Mouse (Mus musculus) MN1 (cell line): ENCODE measurements around the gene Adm.

Experiments used
- DNase-seq: peaks from one replicate; pipeline ENCODE4 v3.0.0-alpha.2; 2016; ENCODE audit warnings: low spot score

Adm gene

GRCm38 (mm10) chr7:110658378-110658928 is 31.0 kb downstream of the Adm start:
- no peak for DNase-seq

GRCm38 (mm10) chr7:110666537-110666936 is 39.1 kb downstream of the Adm start:
- no peak for DNase-seq

GRCm38 (mm10) chr7:110668247-110668646 is 40.8 kb downstream of the Adm start:
- peak; percentile 56 for DNase-seq

GRCm38 (mm10) chr7:110668756-110669155 is 41.3 kb downstream of the Adm start:
- DNase-seq, result no peak

GRCm38 (mm10) chr7:110671121-110671680 is 43.7 kb downstream of the Adm start:
- DNase-seq, result no peak
